Mouse (Mus musculus): ENCODE measurements at regions not wholly inside any gene's neighbourhood (a gene's known extent, or its start where the extent isn't known, plus 50 kb on each side); places are given as distances from the start of the nearest gene placed in this dataset.

DNA sequence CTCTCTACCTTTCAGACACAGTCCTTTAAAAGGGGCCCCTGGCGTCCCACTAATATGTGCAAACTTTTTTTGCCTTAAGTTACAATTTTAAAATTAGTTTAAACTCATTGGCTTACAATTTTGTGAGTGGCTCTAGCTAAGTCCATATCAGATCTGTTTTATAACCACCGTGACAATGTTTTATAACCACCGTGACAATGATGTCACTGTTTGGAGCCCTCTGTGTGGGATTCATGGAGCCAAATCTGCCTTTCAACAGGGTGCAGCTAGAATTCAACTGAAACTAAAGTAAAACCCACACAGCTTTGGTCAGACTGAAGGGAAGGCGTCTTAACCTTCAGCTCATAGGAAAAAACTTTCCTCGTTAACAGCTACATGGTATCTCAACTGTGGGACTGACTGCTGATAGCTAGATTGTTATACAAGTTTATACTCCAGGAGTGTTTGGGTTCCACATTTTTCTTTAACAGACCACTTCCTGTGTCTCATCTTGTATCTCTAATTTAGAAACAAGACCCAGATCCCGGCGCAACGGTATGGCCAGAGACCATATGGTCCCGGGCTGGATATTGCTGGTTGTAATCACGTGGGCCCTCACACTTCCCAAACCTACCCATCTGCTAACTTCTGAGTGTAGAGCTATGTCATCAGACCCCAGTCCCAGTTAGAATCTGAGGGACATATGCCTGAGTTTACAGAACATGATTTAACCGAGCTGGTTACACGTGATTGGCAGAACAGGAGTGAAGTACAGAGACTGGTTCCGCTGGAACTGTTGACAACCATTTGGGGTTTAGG lies 102.7 kb upstream of the Cand1 start:
- H3K4me1 ChIP-seq (replicated peaks; ENCODE audit: control insufficient read depth, insufficient read depth, low read length): no peaks in the 10 kb centered on the region
- TF ChIP-seq CTCF (IDR thresholded peaks at IDR 0.05; ENCODE audit: borderline replicate concordance, control insufficient read depth, extremely low read depth, insufficient read depth, low read length, poor library complexity) (no peak), POLR2A (IDR thresholded peaks at IDR 0.05; ENCODE audit: control insufficient read depth, extremely low read depth, insufficient read depth, low read length, poor library complexity) (no peak)
- H3K27me3 ChIP-seq (ENCODE audit: control insufficient read depth, insufficient read depth, low read length): no peaks in the 10 kb centered on the region
- DNase-seq: no peak
- no peak overlapping the region for H3K27ac ChIP-seq (ENCODE audit: control insufficient read depth, insufficient read depth, low read length)
- H3K4me3 ChIP-seq (ENCODE audit: control insufficient read depth, insufficient read depth, low read length): no peak overlapping the region
- no peaks in the 10 kb centered on the region for H3K36me3 ChIP-seq (ENCODE audit: control insufficient read depth, insufficient read depth, low read length)
- WGBS: 91% methylated on average over 13 of the region's 13 CpGs

DNA sequence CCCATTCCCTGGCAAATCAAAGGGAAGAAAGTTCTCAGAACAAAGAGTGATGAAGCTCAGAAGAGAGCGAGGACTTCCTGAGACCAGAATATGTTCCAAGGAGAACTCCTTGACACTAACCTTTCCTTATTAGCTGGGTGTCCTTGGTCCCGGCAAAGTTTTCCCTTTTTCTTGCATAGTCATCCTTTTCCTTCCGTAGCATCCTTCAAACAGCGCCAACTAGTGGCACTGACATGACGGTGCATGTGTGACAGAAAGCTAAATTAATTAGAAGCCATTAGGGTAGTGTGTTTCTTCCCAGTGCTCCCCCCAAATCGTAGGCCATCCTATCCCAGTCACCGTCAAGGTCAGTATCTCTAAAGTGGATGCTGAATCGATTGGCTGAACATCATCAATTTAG lies 100.5 kb upstream of the Cand1 start:
- Histone ChIP-seq H3K36me3 (ENCODE audit: control insufficient read depth, insufficient read depth, low read length) (no peaks in the 10 kb centered on the region), H3K27ac (ENCODE audit: control insufficient read depth, insufficient read depth, low read length) (no peak overlapping the region), H3K4me1 (replicated peaks; ENCODE audit: control insufficient read depth, insufficient read depth, low read length) (no peaks in the 10 kb centered on the region), H3K27me3 (ENCODE audit: control insufficient read depth, insufficient read depth, low read length) (no peaks in the 10 kb centered on the region), H3K4me3 (ENCODE audit: control insufficient read depth, insufficient read depth, low read length) (no peak overlapping the region)
- TF ChIP-seq CTCF (IDR thresholded peaks at IDR 0.05; ENCODE audit: borderline replicate concordance, control insufficient read depth, extremely low read depth, insufficient read depth, low read length, poor library complexity): no peak
- no peak for DNase-seq
- WGBS: 69% methylated on average over 8 of the region's 8 CpGs

GRCm38 (mm10) chr10:119326912-119327311 lies 87.1 kb upstream of the Cand1 start:
- Histone ChIP-seq H3K4me3 (ENCODE audit: control insufficient read depth, insufficient read depth, low read length) (no peak overlapping the region), H3K4me1 (replicated peaks; ENCODE audit: control insufficient read depth, insufficient read depth, low read length) (no peaks in the 10 kb centered on the region), H3K27ac (ENCODE audit: control insufficient read depth, insufficient read depth, low read length) (no peak overlapping the region), H3K36me3 (ENCODE audit: control insufficient read depth, insufficient read depth, low read length) (no peaks in the 10 kb centered on the region), H3K27me3 (ENCODE audit: control insufficient read depth, insufficient read depth, low read length) (no peaks in the 10 kb centered on the region)
- 44% methylated on average over 6 of the region's 6 CpGs for WGBS
- TF ChIP-seq POLR2A (IDR thresholded peaks at IDR 0.05; ENCODE audit: control insufficient read depth, extremely low read depth, insufficient read depth, low read length, poor library complexity) (no peak), CTCF (IDR thresholded peaks at IDR 0.05; ENCODE audit: borderline replicate concordance, control insufficient read depth, extremely low read depth, insufficient read depth, low read length, poor library complexity) (no peak)
- DNase-seq: no peak

- Histone ChIP-seq H3K27ac (ENCODE audit: control insufficient read depth, insufficient read depth, low read length) (no peak overlapping the region), H3K36me3 (ENCODE audit: control insufficient read depth, insufficient read depth, low read length) (no peaks in the 10 kb centered on the region), H3K4me1 (replicated peaks; ENCODE audit: control insufficient read depth, insufficient read depth, low read length) (no peaks in the 10 kb centered on the region), H3K4me3 (ENCODE audit: control insufficient read depth, insufficient read depth, low read length) (no peak overlapping the region), H3K27me3 (ENCODE audit: control insufficient read depth, insufficient read depth, low read length) (no peaks in the 10 kb centered on the region)
- TF ChIP-seq POLR2A (IDR thresholded peaks at IDR 0.05; ENCODE audit: control insufficient read depth, extremely low read depth, insufficient read depth, low read length, poor library complexity) (no peak), CTCF (IDR thresholded peaks at IDR 0.05; ENCODE audit: borderline replicate concordance, control insufficient read depth, extremely low read depth, insufficient read depth, low read length, poor library complexity) (no peak)
- no peak for DNase-seq
- 88% methylated on average over 8 of the region's 8 CpGs for WGBS
Measured at GRCm38 (mm10) chr10:119319953-119320352, 80.1 kb upstream of the Cand1 start.

DNA sequence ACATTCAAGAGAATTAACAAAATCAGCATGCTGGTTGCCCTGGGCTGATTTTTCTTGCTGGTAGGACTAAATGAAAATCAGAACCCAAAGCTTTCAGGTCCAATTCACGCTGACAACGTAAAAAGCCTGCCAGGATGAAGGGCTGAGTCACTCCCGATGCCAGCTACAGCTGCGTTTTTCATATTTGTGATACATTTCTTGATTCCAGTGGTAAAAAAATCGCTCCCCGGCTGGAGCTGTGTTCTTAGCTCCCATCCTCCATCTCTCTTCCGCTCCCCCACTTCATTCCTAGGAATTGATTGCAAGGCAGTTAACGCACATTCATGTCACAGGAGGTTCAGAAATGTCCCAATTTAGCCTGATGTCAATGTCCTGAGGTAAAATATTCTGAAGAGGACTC lies 78.6 kb upstream of the Cand1 start:
- Histone ChIP-seq H3K36me3 (ENCODE audit: control insufficient read depth, insufficient read depth, low read length) (no peaks in the 10 kb centered on the region), H3K4me1 (replicated peaks; ENCODE audit: control insufficient read depth, insufficient read depth, low read length) (no peaks in the 10 kb centered on the region), H3K27ac (ENCODE audit: control insufficient read depth, insufficient read depth, low read length) (no peak overlapping the region), H3K4me3 (ENCODE audit: control insufficient read depth, insufficient read depth, low read length) (no peak overlapping the region), H3K27me3 (ENCODE audit: control insufficient read depth, insufficient read depth, low read length) (no peaks in the 10 kb centered on the region)
- TF ChIP-seq CTCF (IDR thresholded peaks at IDR 0.05; ENCODE audit: borderline replicate concordance, control insufficient read depth, extremely low read depth, insufficient read depth, low read length, poor library complexity) (no peak), POLR2A (IDR thresholded peaks at IDR 0.05; ENCODE audit: control insufficient read depth, extremely low read depth, insufficient read depth, low read length, poor library complexity) (no peak)
- no peak for DNase-seq
- 89% methylated on average over 8 of the region's 8 CpGs for WGBS

GRCm38 (mm10) chr10:119311578-119311977 lies 71.7 kb upstream of the Cand1 start:
- 23% methylated on average over 1 of the region's 1 CpGs for WGBS
- no peak overlapping the region for H3K27ac ChIP-seq (ENCODE audit: control insufficient read depth, insufficient read depth, low read length)

GRCm38 (mm10) chr10:119295740-119296139 lies 55.9 kb upstream of the Cand1 start:
- WGBS: 89% methylated on average over 11 of the region's 11 CpGs
- Histone ChIP-seq H3K4me3 (ENCODE audit: control insufficient read depth, insufficient read depth, low read length) (no peak overlapping the region), H3K4me1 (replicated peaks; ENCODE audit: control insufficient read depth, insufficient read depth, low read length) (peaks cover 5% of the 10 kb centered on the region; the same call in 1 of the 2 replicates), H3K27ac (ENCODE audit: control insufficient read depth, insufficient read depth, low read length) (no peak overlapping the region), H3K27me3 (ENCODE audit: control insufficient read depth, insufficient read depth, low read length) (no peaks in the 10 kb centered on the region), H3K36me3 (ENCODE audit: control insufficient read depth, insufficient read depth, low read length) (no peaks in the 10 kb centered on the region)
- no peak for TF ChIP-seq CTCF (IDR thresholded peaks at IDR 0.05; ENCODE audit: borderline replicate concordance, control insufficient read depth, extremely low read depth, insufficient read depth, low read length, poor library complexity)
- TF ChIP-seq POLR2A (IDR thresholded peaks at IDR 0.05; ENCODE audit: control insufficient read depth, extremely low read depth, insufficient read depth, low read length, poor library complexity): no peak
- no peak for DNase-seq

More at GRCm38 (mm10) chr10:119311578-119311977, 71.7 kb upstream of the Cand1 start:
- no peaks in the 10 kb centered on the region for H3K27me3 ChIP-seq (ENCODE audit: control insufficient read depth, insufficient read depth, low read length)
- H3K36me3 ChIP-seq (ENCODE audit: control insufficient read depth, insufficient read depth, low read length): no peaks in the 10 kb centered on the region
- no peak for TF ChIP-seq POLR2A (IDR thresholded peaks at IDR 0.05; ENCODE audit: control insufficient read depth, extremely low read depth, insufficient read depth, low read length, poor library complexity)
- TF ChIP-seq CTCF (IDR thresholded peaks at IDR 0.05; ENCODE audit: borderline replicate concordance, control insufficient read depth, extremely low read depth, insufficient read depth, low read length, poor library complexity): no peak
- no peak for DNase-seq
- H3K4me1 ChIP-seq (replicated peaks; ENCODE audit: control insufficient read depth, insufficient read depth, low read length): no peaks in the 10 kb centered on the region
- H3K4me3 ChIP-seq (ENCODE audit: control insufficient read depth, insufficient read depth, low read length): no peak overlapping the region
